Mouse (Mus musculus): Measurements from ENCODE around the gene Socs2. TPM values are rescaled to one million over a fixed set of nuclear protein-coding genes. Genes with fewer than 3 reads are reported as not detected.

Gene Socs2
- total RNA-seq (2014; rRNA removed; ENCODE audit: low replicate concordance) (71.2 and 103 TPM in 2 replicates), polyA plus RNA-seq (2015; fragmentation: Nextera tagmentation; extraction: Ambion mirVana) (131 and 137 TPM in 2 replicates)

DNA sequence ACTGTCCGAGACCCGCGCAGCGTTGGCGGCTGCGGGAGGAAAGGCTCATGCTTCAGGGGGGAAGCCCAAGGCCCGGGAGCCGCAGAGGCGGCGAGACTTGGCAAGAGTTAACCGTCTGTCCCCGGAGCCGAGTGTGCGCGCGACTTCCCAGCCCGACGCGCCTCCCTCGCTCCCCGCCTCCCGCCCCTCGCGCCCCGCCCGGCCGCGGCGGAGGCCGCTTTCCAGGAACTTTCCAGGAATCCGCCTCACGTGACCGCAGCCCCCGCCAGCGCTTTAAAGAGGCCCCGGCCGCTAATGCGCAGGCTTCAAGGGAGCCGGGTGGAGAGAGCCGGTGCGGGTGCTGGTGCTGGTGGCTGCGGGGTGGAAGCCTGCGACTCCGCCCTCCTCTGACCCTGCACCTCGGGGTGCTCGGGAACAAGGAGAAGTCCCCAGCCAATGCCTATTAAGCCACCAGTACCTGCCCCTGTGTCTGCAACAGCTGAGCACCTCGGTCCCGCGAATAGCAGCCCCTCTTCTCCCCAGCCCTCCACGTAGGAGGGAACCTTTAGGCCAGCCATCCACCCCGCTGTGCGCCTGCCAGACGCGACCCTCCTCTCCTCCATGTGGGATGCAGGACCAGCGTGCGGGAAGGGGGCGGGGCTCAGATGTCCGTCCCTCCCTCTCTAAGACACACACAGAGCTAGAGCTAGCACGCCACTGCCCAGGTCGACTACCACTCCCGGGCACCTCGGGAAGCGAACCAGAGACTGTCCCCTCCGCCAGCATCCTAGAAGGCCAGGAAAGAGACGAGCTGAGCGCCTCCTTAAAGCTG lies at the start of gene Socs2:
Gene Socs2 (minus strand): TSS at position 496 of the 811 bp plus-strand sequence.
- WGBS = under 1% methylated on average over 63 of the region's 66 CpGs
- peak within 1 kb of the TSS; percentile 97 for H3K27ac ChIP-seq (ENCODE audit: low read depth)
- peaks cover 4% of the 10 kb centered on the region for H3K36me3 ChIP-seq (replicated peaks; ENCODE audit: control insufficient read depth, insufficient read depth, low read length)
- TF ChIP-seq EP300 (IDR thresholded peaks at IDR 0.05; ENCODE audit: low read depth) (peak; percentile 97), CTCF (IDR thresholded peaks at IDR 0.05; ENCODE audit: low read depth) (no peak)
- H3K4me3 ChIP-seq (ENCODE audit: low read depth, low read length) = peak within 1 kb of the TSS; percentile 81
- peak within 1 kb of the TSS; percentile 90 for H3K9ac ChIP-seq (replicated peaks; ENCODE audit: low read depth, low read length)
- peak within 1 kb of the TSS; percentile 95 for H3K4me2 ChIP-seq (ENCODE audit: low read depth, low read length)
- DNase-seq (ENCODE audit: low spot score) = peak; percentile 95
- peaks cover 5% of the 10 kb centered on the region for H3K4me1 ChIP-seq (ENCODE audit: control insufficient read depth, insufficient read depth)
- no peaks in the 10 kb centered on the region for H3K27me3 ChIP-seq (ENCODE audit: control insufficient read depth, insufficient read depth, low read length)
- H3K9me3 ChIP-seq (replicated peaks; ENCODE audit: control insufficient read depth, low read length) = no peaks in the 10 kb centered on the region
- ATAC-seq (ENCODE audit: insufficient read depth, low read depth) = peak; percentile 85

DNA sequence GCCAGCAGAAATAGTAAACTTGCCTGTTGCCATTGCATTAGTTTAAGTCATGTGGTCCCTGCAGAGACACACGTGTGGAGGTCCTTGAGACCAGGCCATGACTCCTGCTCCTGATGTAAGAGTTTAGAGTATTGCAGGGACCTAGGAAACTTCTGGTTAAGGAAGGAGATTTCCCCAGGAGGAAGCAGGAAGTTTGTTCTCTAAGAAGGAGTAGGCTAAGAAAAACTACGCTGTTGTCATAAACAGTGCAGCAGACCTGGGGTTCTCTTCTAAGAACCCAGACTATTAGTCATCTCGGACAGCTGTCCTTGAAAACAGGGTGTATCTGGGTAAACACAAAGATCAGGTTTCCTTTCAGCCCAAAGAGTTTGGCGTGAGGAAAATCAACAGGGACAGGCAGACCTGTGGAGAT lies 48.5 kb upstream of the Socs2 start:
- no peaks in the 10 kb centered on the region for H3K4me1 ChIP-seq (ENCODE audit: control insufficient read depth, insufficient read depth)
- no peak for DNase-seq (ENCODE audit: low spot score)
- H3K9me3 ChIP-seq (replicated peaks; ENCODE audit: control insufficient read depth, low read length) = no peaks in the 10 kb centered on the region
- H3K36me3 ChIP-seq (replicated peaks; ENCODE audit: control insufficient read depth, insufficient read depth, low read length) = no peaks in the 10 kb centered on the region
- no peak overlapping the region for H3K4me3 ChIP-seq (ENCODE audit: low read depth, low read length)
- H3K27ac ChIP-seq (ENCODE audit: low read depth) = no peak overlapping the region
- 34% methylated on average over 4 of the region's 4 CpGs for WGBS
- no peak overlapping the region for H3K4me2 ChIP-seq (ENCODE audit: low read depth, low read length)
- no peaks in the 10 kb centered on the region for H3K27me3 ChIP-seq (ENCODE audit: control insufficient read depth, insufficient read depth, low read length)
- ATAC-seq (ENCODE audit: insufficient read depth, low read depth) = no peak
- TF ChIP-seq EP300 (IDR thresholded peaks at IDR 0.05; ENCODE audit: low read depth) = no peak
- no peak for TF ChIP-seq CTCF (IDR thresholded peaks at IDR 0.05; ENCODE audit: low read depth)
- no peak overlapping the region for H3K9ac ChIP-seq (replicated peaks; ENCODE audit: low read depth, low read length)

DNA sequence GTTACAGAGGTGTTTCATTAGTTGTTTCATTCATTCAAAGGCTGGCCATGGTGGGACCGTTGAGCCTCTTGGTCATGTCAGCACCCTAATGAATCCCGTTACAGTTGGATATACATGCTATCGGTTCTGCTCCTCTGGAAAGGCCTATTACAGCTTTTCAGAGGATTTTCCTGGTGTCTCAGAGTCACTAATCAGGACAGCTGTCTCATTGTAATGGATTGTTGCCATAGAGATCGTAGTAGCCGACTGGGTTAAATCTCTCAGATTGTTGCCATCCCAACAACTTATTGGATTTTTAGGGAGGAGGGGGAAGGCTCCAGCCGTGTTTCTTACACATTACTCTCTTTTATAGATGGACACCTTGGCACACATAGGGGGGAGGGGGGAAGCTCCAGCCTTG lies 47.5 kb upstream of the Socs2 start:
- Histone ChIP-seq H3K4me3 (ENCODE audit: low read depth, low read length) (no peak overlapping the region), H3K27ac (ENCODE audit: low read depth) (no peak overlapping the region), H3K9ac (replicated peaks; ENCODE audit: low read depth, low read length) (no peak overlapping the region), H3K36me3 (replicated peaks; ENCODE audit: control insufficient read depth, insufficient read depth, low read length) (no peaks in the 10 kb centered on the region), H3K27me3 (ENCODE audit: control insufficient read depth, insufficient read depth, low read length) (no peaks in the 10 kb centered on the region), H3K4me2 (ENCODE audit: low read depth, low read length) (no peak overlapping the region), H3K4me1 (ENCODE audit: control insufficient read depth, insufficient read depth) (no peaks in the 10 kb centered on the region), H3K9me3 (replicated peaks; ENCODE audit: control insufficient read depth, low read length) (no peaks in the 10 kb centered on the region)
- WGBS = 78% methylated on average over 6 of the region's 6 CpGs
- DNase-seq (ENCODE audit: low spot score) (no peak), ATAC-seq (ENCODE audit: insufficient read depth, low read depth) (no peak)
- TF ChIP-seq EP300 (IDR thresholded peaks at IDR 0.05; ENCODE audit: low read depth) (no peak), CTCF (IDR thresholded peaks at IDR 0.05; ENCODE audit: low read depth) (no peak)

DNA sequence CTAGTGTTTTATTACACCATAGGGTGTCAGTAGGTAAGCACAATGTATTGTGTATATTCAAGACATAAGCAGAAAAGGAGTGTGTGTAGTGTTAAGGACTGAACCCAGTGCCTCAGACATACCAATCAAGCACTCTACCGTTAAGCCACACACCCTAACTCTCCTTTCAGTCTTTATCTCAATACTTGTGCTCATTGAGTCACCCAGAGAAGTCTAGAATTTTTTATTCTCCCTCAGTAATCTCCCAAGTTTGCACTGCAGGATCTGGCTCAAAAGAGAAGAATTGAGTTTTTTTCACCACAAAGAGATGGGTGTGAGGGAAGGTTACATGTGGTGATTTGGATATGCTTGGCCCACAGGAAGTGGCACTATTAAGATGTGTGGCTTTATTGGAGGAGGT lies 45.3 kb upstream of the Socs2 start:
- DNase-seq (ENCODE audit: low spot score) (no peak), ATAC-seq (ENCODE audit: insufficient read depth, low read depth) (no peak)
- TF ChIP-seq CTCF (IDR thresholded peaks at IDR 0.05; ENCODE audit: low read depth) (no peak), EP300 (IDR thresholded peaks at IDR 0.05; ENCODE audit: low read depth) (no peak)
- Histone ChIP-seq H3K36me3 (replicated peaks; ENCODE audit: control insufficient read depth, insufficient read depth, low read length) (no peaks in the 10 kb centered on the region), H3K4me1 (ENCODE audit: control insufficient read depth, insufficient read depth) (no peaks in the 10 kb centered on the region), H3K9me3 (replicated peaks; ENCODE audit: control insufficient read depth, low read length) (no peaks in the 10 kb centered on the region), H3K4me2 (ENCODE audit: low read depth, low read length) (no peak overlapping the region), H3K27me3 (ENCODE audit: control insufficient read depth, insufficient read depth, low read length) (no peaks in the 10 kb centered on the region), H3K27ac (ENCODE audit: low read depth) (no peak overlapping the region), H3K9ac (replicated peaks; ENCODE audit: low read depth, low read length) (no peak overlapping the region), H3K4me3 (ENCODE audit: low read depth, low read length) (no peak overlapping the region)
- WGBS = 50% methylated on average over 1 of the region's 1 CpGs

DNA sequence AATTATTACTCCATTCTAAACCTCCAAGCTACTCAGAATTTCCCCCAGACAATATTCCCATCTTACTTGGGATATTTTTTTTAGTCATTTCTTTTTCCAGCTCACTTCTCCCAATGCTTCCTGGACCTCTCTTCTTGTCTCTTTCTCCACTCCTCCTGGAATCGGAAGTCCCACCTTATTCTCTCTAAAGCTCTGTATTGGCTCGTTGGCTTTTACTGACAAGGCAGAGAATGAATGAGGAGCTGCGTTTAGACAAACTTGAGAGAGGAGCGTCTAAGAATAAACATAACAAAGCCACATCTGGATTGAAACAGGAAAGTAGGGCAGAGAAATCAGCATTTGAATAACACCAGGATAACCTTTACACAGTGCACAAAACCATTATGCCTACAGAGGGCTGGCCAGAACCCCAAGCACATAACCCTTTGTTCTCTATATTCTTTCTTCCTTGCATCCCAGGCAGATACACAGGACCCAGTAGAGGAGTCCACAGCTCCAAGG lies 44.1 kb upstream of the Socs2 start:
- no peak overlapping the region for H3K4me2 ChIP-seq (ENCODE audit: low read depth, low read length)
- no peak for DNase-seq (ENCODE audit: low spot score)
- H3K27ac ChIP-seq (ENCODE audit: low read depth) = no peak overlapping the region
- H3K9ac ChIP-seq (replicated peaks; ENCODE audit: low read depth, low read length) = no peak overlapping the region
- H3K9me3 ChIP-seq (replicated peaks; ENCODE audit: control insufficient read depth, low read length) = no peaks in the 10 kb centered on the region
- TF ChIP-seq EP300 (IDR thresholded peaks at IDR 0.05; ENCODE audit: low read depth) = no peak
- TF ChIP-seq CTCF (IDR thresholded peaks at IDR 0.05; ENCODE audit: low read depth) = no peak
- H3K27me3 ChIP-seq (ENCODE audit: control insufficient read depth, insufficient read depth, low read length) = no peaks in the 10 kb centered on the region
- no peak for ATAC-seq (ENCODE audit: insufficient read depth, low read depth)
- no peaks in the 10 kb centered on the region for H3K4me1 ChIP-seq (ENCODE audit: control insufficient read depth, insufficient read depth)
- no peaks in the 10 kb centered on the region for H3K36me3 ChIP-seq (replicated peaks; ENCODE audit: control insufficient read depth, insufficient read depth, low read length)
- H3K4me3 ChIP-seq (ENCODE audit: low read depth, low read length) = no peak overlapping the region
- WGBS = 60% methylated on average over 4 of the region's 4 CpGs
